Mouse (Mus musculus): ENCODE measurements around the gene Man1c1. TPM values are rescaled to one million over a fixed set of nuclear protein-coding genes. Genes with fewer than 3 reads are reported as not detected.

Man1c1 gene
- polyA plus RNA-seq, 1 experiment = 6.7 TPM

DNA sequence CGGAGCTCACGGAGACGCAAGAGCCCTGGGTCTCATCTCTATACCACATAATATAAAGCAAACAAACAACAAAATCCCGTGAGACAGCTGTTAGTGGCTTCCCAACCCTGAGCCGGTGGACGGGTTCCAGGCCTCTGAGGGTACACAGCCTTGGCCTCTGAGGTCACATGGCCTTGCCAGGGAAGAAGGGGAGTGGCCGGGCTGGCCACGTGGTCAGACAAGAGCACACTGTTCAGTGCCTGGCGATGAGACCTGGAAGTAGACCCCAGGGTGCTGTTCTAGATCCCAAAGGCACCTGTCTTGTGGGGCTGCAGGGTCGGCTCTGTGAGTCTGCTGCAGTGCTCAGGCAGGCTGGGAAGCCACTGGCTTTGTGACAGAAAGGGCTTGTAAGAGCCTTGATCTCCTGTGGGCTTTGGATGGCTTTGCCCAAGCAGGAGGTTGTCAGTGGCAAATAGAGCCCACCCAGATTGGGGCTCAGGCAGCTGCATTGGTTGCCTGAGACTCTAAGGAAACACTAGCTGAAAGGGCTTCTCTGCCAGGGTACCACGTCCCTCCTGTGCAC is 116.4 kb downstream of the Man1c1 start:
- H3K79me3 ChIP-seq (ENCODE audit: low read depth) = no peaks in the 10 kb centered on the region
- no peak overlapping the region for H3ac ChIP-seq (ENCODE audit: control insufficient read depth, insufficient read length, low read depth)
- no peaks in the 10 kb centered on the region for H3K79me2 ChIP-seq (ENCODE audit: control insufficient read depth, insufficient read depth)
- TF ChIP-seq CTCF (IDR thresholded peaks at IDR 0.05; ENCODE audit: control insufficient read depth, insufficient read depth, insufficient read length) = no peak
- TF ChIP-seq USF1 (IDR thresholded peaks at IDR 0.05; ENCODE audit: low read depth) = peak; percentile 43
- no peak overlapping the region for H3K4me3 ChIP-seq (ENCODE audit: insufficient read depth, poor library complexity, severe bottlenecking)
- H3K27me3 ChIP-seq (ENCODE audit: control insufficient read depth, insufficient read depth, insufficient read length) = no peaks in the 10 kb centered on the region
- no peaks in the 10 kb centered on the region for H3K36me3 ChIP-seq (ENCODE audit: control insufficient read depth, insufficient read depth)

DNA sequence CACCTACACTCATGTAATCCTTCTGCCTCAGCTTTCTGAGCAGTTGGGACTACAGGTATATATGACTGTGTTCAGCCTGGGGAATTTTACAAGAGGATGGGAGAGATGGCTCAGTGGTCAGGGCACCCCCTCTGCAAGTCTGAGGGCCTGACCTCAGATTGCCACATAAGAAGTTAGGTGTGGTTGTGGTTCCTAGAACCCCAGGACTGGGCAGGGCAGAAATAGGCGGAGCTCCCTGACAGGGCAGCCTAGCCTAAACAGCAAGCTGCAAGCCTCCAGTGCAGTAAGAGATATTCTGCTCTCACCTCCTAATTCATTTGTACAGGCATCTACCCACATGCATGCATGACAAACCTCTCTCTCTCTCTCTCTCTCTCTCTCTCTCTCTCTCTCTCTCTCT is 117.5 kb downstream of the Man1c1 start:
- H3ac ChIP-seq (ENCODE audit: control insufficient read depth, insufficient read length, low read depth) = no peak overlapping the region

DNA sequence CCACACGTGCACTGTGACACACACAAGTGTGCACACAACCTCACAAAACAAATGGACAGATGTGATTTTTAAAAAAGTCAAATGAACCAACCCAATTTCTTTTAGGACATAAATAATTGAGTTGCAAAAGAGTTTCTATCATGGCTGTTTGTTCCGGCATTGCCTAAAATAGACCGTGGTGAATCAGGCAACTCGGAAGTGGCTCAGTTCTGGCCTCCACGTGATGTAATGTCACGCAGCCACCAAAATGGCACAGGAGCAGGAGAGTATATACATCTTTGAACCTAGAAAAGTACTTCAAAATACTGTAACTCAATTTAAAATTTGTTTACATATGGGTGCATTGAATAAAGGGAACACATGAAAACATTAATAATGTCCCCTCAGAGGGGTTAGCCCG is 118.0 kb downstream of the Man1c1 start:
- no peak for TF ChIP-seq CTCF (IDR thresholded peaks at IDR 0.05; ENCODE audit: control insufficient read depth, insufficient read depth, insufficient read length)
- no peak for TF ChIP-seq MAX (IDR thresholded peaks at IDR 0.05)
- no peak for TF ChIP-seq FOSL1 (IDR thresholded peaks at IDR 0.05; ENCODE audit: insufficient read depth, low read length, poor library complexity, severe bottlenecking)
- no peaks in the 10 kb centered on the region for H3K79me2 ChIP-seq (ENCODE audit: control insufficient read depth, insufficient read depth)
- H3K79me3 ChIP-seq (ENCODE audit: low read depth) = no peaks in the 10 kb centered on the region

More for the DNA sequence above, 117.5 kb downstream of the Man1c1 start:
- no peaks in the 10 kb centered on the region for H3K79me2 ChIP-seq (ENCODE audit: control insufficient read depth, insufficient read depth)
- TF ChIP-seq MYOD1 (IDR thresholded peaks at IDR 0.05; ENCODE audit: control insufficient read depth, insufficient read length, low read depth) = no peak
- TF ChIP-seq USF1 (IDR thresholded peaks at IDR 0.05; ENCODE audit: low read depth) = no peak
- no peak overlapping the region for H3K4me3 ChIP-seq (ENCODE audit: insufficient read depth, poor library complexity, severe bottlenecking)
- H3K79me3 ChIP-seq (ENCODE audit: low read depth) = no peaks in the 10 kb centered on the region
- no peaks in the 10 kb centered on the region for H3K27me3 ChIP-seq (ENCODE audit: control insufficient read depth, insufficient read depth, insufficient read length)
- H3K36me3 ChIP-seq (ENCODE audit: control insufficient read depth, insufficient read depth) = no peaks in the 10 kb centered on the region

DNA sequence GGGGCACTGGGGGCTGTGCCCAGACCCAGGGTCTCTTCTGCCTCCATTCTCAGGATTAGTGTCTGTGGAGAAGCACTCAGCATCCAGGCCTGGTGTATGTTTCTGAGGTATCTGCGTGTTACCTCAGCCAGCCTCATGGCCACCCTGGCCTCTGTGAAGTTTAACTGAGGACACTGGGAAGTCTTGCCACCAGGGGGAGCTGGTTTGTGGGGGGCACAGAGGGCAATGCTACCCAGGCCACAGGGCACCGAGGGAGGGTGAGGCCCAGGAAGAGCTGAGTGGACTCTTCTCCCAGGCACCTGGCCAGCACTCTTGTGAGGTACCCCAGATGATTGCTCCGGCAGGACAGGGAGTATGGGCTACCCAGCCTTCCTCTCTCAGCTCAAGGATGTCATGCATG is 120.6 kb downstream of the Man1c1 start:
- no peak overlapping the region for H3K4me3 ChIP-seq (ENCODE audit: insufficient read depth, poor library complexity, severe bottlenecking)
- H3K79me3 ChIP-seq (ENCODE audit: low read depth) = no peaks in the 10 kb centered on the region
- no peaks in the 10 kb centered on the region for H3K79me2 ChIP-seq (ENCODE audit: control insufficient read depth, insufficient read depth)
- peak; percentile 3 for TF ChIP-seq CTCF (IDR thresholded peaks at IDR 0.05; ENCODE audit: control insufficient read depth, insufficient read depth, insufficient read length)
- TF ChIP-seq FOSL1 (IDR thresholded peaks at IDR 0.05; ENCODE audit: insufficient read depth, low read length, poor library complexity, severe bottlenecking) = no peak
- no peak for TF ChIP-seq USF1 (IDR thresholded peaks at IDR 0.05; ENCODE audit: low read depth)
- TF ChIP-seq CEBPB (IDR thresholded peaks at IDR 0.05; ENCODE audit: low read depth) = no peak
- H3K27me3 ChIP-seq (ENCODE audit: control insufficient read depth, insufficient read depth, insufficient read length) = no peaks in the 10 kb centered on the region
- H3ac ChIP-seq (ENCODE audit: control insufficient read depth, insufficient read length, low read depth) = no peak overlapping the region
- no peaks in the 10 kb centered on the region for H3K36me3 ChIP-seq (ENCODE audit: control insufficient read depth, insufficient read depth)

More for the DNA sequence above, 118.0 kb downstream of the Man1c1 start:
- Histone ChIP-seq H3K27me3 (ENCODE audit: control insufficient read depth, insufficient read depth, insufficient read length) (no peaks in the 10 kb centered on the region), H3K4me3 (ENCODE audit: insufficient read depth, poor library complexity, severe bottlenecking) (no peak overlapping the region), H3K36me3 (ENCODE audit: control insufficient read depth, insufficient read depth) (no peaks in the 10 kb centered on the region), H3ac (ENCODE audit: control insufficient read depth, insufficient read length, low read depth) (no peak overlapping the region)

DNA sequence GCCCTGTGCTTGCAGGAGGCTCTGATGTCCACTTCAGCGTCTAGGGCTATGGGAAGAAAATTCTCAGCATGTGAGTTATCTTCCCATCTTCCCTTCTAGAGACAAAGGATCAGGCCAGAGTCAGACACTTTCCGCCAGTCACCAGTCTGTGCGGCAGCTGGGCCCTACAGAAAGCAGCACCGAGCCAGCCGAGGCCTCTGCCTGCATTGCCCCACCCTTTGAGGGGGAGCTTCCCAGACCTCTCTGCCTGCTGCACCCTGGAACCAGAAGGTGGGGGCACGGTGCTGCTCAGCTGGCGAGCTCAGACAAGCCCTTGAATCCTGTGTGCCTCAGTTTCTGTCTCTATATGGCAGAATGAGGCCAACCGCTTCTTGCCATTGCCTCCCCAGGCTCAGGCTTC is 122.7 kb downstream of the Man1c1 start:
- Histone ChIP-seq H3K4me3 (ENCODE audit: insufficient read depth, poor library complexity, severe bottlenecking) (no peak overlapping the region), H3ac (ENCODE audit: control insufficient read depth, insufficient read length, low read depth) (no peak overlapping the region), H3K36me3 (ENCODE audit: control insufficient read depth, insufficient read depth) (no peaks in the 10 kb centered on the region), H3K79me2 (ENCODE audit: control insufficient read depth, insufficient read depth) (no peaks in the 10 kb centered on the region), H3K79me3 (ENCODE audit: low read depth) (no peaks in the 10 kb centered on the region), H3K27me3 (ENCODE audit: control insufficient read depth, insufficient read depth, insufficient read length) (no peaks in the 10 kb centered on the region)
- no peak for TF ChIP-seq CTCF (IDR thresholded peaks at IDR 0.05; ENCODE audit: control insufficient read depth, insufficient read depth, insufficient read length)
- TF ChIP-seq MYOG (IDR thresholded peaks at IDR 0.05; ENCODE audit: control insufficient read depth, extremely low read depth, insufficient read length) = no peak
- TF ChIP-seq FOSL1 (IDR thresholded peaks at IDR 0.05; ENCODE audit: insufficient read depth, low read length, poor library complexity, severe bottlenecking) = no peak
- TF ChIP-seq CEBPB (IDR thresholded peaks at IDR 0.05; ENCODE audit: low read depth) = no peak
- TF ChIP-seq MAX (IDR thresholded peaks at IDR 0.05) = no peak
- TF ChIP-seq MYOD1 (IDR thresholded peaks at IDR 0.05; ENCODE audit: control insufficient read depth, insufficient read length, low read depth) = no peak
- no peak for TF ChIP-seq USF1 (IDR thresholded peaks at IDR 0.05; ENCODE audit: low read depth)

DNA sequence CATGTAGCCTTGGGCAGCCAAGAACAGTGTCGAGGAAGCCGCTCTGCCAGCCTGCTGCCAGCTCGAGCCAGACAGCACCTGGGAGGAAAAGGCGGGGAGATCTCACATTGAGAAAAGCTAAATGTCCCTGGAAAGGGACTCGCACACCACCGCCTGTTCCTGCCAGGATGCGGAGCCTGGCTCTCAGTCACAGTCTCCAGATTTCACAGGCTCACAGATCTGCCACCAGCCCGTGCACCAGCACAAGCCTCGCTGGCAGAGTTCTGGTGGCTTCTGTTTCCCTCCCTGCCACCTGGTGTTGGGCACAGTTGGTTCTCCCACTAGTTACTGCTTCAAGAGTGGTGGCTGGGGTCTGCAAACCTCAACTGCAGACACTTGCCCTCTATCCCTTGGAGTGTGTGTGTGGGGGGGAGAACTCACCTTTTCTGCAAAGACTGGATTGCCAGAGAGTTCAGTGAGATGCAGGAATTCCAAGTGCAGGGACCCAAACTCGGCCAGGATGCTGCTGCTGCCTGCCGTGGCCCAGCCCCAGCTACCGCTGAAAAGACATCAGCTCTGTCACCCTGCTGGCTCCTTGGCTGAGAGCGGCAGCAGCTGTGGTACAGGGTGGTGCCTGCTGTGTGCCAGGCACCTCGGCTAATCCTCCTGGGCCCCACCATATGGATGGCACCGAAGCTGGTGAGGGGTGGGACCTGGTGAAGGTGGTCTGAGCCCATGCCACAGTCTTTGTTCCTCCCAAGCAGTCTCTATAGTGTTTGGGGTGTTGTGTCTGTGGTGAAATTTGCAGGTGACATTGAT is 123.5 kb downstream of the Man1c1 start:
- Histone ChIP-seq H3K27me3 (ENCODE audit: control insufficient read depth, insufficient read depth, insufficient read length) (no peaks in the 10 kb centered on the region), H3K4me3 (ENCODE audit: insufficient read depth, poor library complexity, severe bottlenecking) (no peak overlapping the region), H3K36me3 (ENCODE audit: control insufficient read depth, insufficient read depth) (no peaks in the 10 kb centered on the region), H3ac (ENCODE audit: control insufficient read depth, insufficient read length, low read depth) (no peak overlapping the region), H3K79me2 (ENCODE audit: control insufficient read depth, insufficient read depth) (no peaks in the 10 kb centered on the region), H3K79me3 (ENCODE audit: low read depth) (no peaks in the 10 kb centered on the region)
- TF ChIP-seq FOSL1 (IDR thresholded peaks at IDR 0.05; ENCODE audit: insufficient read depth, low read length, poor library complexity, severe bottlenecking) (no peak), MAX (IDR thresholded peaks at IDR 0.05) (no peak), CEBPB (IDR thresholded peaks at IDR 0.05; ENCODE audit: low read depth) (no peak), MYOG (IDR thresholded peaks at IDR 0.05; ENCODE audit: control insufficient read depth, extremely low read depth, insufficient read length) (no peak), MYOD1 (IDR thresholded peaks at IDR 0.05; ENCODE audit: control insufficient read depth, insufficient read length, low read depth) (no peak), USF1 (IDR thresholded peaks at IDR 0.05; ENCODE audit: low read depth) (no peak), CTCF (IDR thresholded peaks at IDR 0.05; ENCODE audit: control insufficient read depth, insufficient read depth, insufficient read length) (no peak)
